Mouse (Mus musculus) midbrain, embryonic 10.5 days (tissue): ENCODE measurements at regions not wholly inside any gene's neighbourhood (a gene's known extent, or its start where the extent isn't known, plus 50 kb on each side); places are given as distances from the start of the nearest gene placed in this dataset.
"Not testable (repeated sequence)": the region's sequence is repeated elsewhere in the genome, so short reads cannot be mapped to it uniquely, and the experiment has no call there.

Source experiments
- DNase-seq: peaks from one replicate; pipeline ENCODE4 v3.0.0-alpha.2; 2017; ENCODE audit warnings: low spot score
- H3K27ac ChIP-seq: fragments of 300-500 bp; sonication (generic); replicated peaks from 2 replicates; pipeline ENCODE4 v1.5.1; 2016; ENCODE audit warnings: mild to moderate bottlenecking
- H3K27me3 ChIP-seq: fragments of 300-500 bp; sonication (generic); 2 replicates; pipeline ENCODE4 v1.6.1; 2016; ENCODE audit warnings: low read depth, mild to moderate bottlenecking; ENCODE audit not compliant: poor library complexity, severe bottlenecking
- H3K36me3 ChIP-seq: fragments of 300-500 bp; sonication (generic); 2 replicates; pipeline ENCODE4 v1.6.1; 2016; ENCODE audit warnings: mild to moderate bottlenecking, moderate library complexity
- H3K4me1 ChIP-seq: fragments of 300-500 bp; sonication (generic); 2 replicates; pipeline ENCODE4 v1.6.1; 2016
- H3K4me3 ChIP-seq: fragments of 300-500 bp; sonication (generic); 2 replicates; pipeline ENCODE4 v1.5.1; 2016; ENCODE audit warnings: mild to moderate bottlenecking, moderate library complexity
- H3K9me3 ChIP-seq: fragments of 300-500 bp; sonication (generic); replicated peaks from 2 replicates; pipeline ENCODE4 v1.6.1; 2016; ENCODE audit warnings: mild to moderate bottlenecking
- WGBS: fragments of 180-500 bp; shearing (Covaris S2); methylation state at CpG from one replicate; pipeline ENCODE4 v1.1.7; 2016; 5-methylcytosine and 5-hydroxymethylcytosine counted together

- Histone ChIP-seq H3K4me3 (no peak overlapping the region), H3K27ac (no peak overlapping the region), H3K9me3 (no peaks in the 10 kb centered on the region), H3K27me3 (peaks cover 24% of the 10 kb centered on the region), H3K4me1 (peaks cover 9% of the 10 kb centered on the region), H3K36me3 (no peaks in the 10 kb centered on the region)
- DNase-seq = no peak
- 81% methylated on average over 3 of the region's 3 CpGs for WGBS
Observed at GRCm38 (mm10) chr13:44678121-44678520, 51.2 kb upstream of the Jarid2 start.

- not testable (repeated sequence) for H3K27ac ChIP-seq, H3K4me3 ChIP-seq, H3K9me3 ChIP-seq, DNase-seq, H3K4me1 ChIP-seq, H3K36me3 ChIP-seq
- H3K27me3 ChIP-seq = peaks cover 12% of the 10 kb centered on the region
- WGBS = 92% methylated on average over 7 of the region's 7 CpGs
Observed at GRCm38 (mm10) chr13:44679457-44679856, 49.8 kb upstream of the Jarid2 start.
